Mouse (Mus musculus) CH12.LX (cell line): ENCODE data around the gene A730061H03Rik. TPM values are rescaled to one million over a fixed set of nuclear protein-coding genes. Genes with fewer than 3 reads are reported as not detected.

Experiments used
- DNase-seq: peaks from one replicate; pipeline ENCODE4 v3.0.0-alpha.2; 2013; ENCODE audit errors: extremely low read depth
- H3K27ac ChIP-seq: 2 replicates; pipeline ENCODE4 v1.5.1; 2012; ENCODE audit warnings: low read depth, mild to moderate bottlenecking, control low read depth, moderate library complexity; ENCODE audit not compliant: insufficient read depth
- H3K27me3 ChIP-seq: replicated peaks from 2 replicates; pipeline ENCODE3; 2012; ENCODE audit warnings: inconsistent platforms
- H3K36me3 ChIP-seq, 2 experiments: replicated peaks in 1 of 2; 2 replicates each; pipeline versions ENCODE3 to v1.6.1; 2012; ENCODE audit warnings: inconsistent platforms in 1 of 2, low read length in 1 of 2, mild to moderate bottlenecking in 1 of 2, mixed read lengths in 1 of 2, moderate library complexity in 1 of 2; ENCODE audit not compliant: control insufficient read depth in 1 of 2, insufficient read depth in 1 of 2
- H3K4me1 ChIP-seq, 2 experiments: 2 replicates each; pipeline ENCODE4 v1.6.1; 2012; ENCODE audit warnings: inconsistent platforms in 1 of 2, moderate library complexity in 1 of 2; ENCODE audit not compliant: insufficient read depth in 2 of 2, control insufficient read depth in 1 of 2
- H3K4me2 ChIP-seq: 2 replicates; pipeline ENCODE4 v1.6.1; 2012; ENCODE audit warnings: low read depth, mild to moderate bottlenecking, control low read depth; ENCODE audit not compliant: poor library complexity, insufficient read depth, severe bottlenecking
- H3K4me3 ChIP-seq, 3 experiments: fragments of 150-350 bp in 1 of 3; sonication (generic) in 1 of 3; replicated peaks in 1 of 3; 2 replicates each; pipeline versions ENCODE3 to v1.5.1; 2011 to 2012; ENCODE audit warnings: low read depth in 2 of 3, low read length in 2 of 3, mild to moderate bottlenecking in 2 of 3, moderate library complexity in 2 of 3, control low read depth in 1 of 3, improper control_type of control experiment in 1 of 3, inconsistent platforms in 1 of 3, mixed read lengths in 1 of 3; ENCODE audit not compliant: poor library complexity in 1 of 3
- H3K79me2 ChIP-seq: replicated peaks from 2 replicates; pipeline ENCODE4 v1.6.1; 2012; ENCODE audit warnings: mild to moderate bottlenecking, moderate library complexity; ENCODE audit not compliant: control insufficient read depth, poor library complexity, insufficient read depth, severe bottlenecking; ENCODE audit errors: extremely low read depth
- H3K9ac ChIP-seq: 2 replicates; pipeline ENCODE4 v1.6.1; 2012; ENCODE audit warnings: low read depth, mild to moderate bottlenecking, control low read depth, moderate library complexity; ENCODE audit not compliant: insufficient read depth
- H3K9me3 ChIP-seq: replicated peaks from 2 replicates; pipeline ENCODE3; 2012; ENCODE audit warnings: low read length, inconsistent platforms, mixed read lengths
- CHD1 ChIP-seq: IDR thresholded peaks from 2 replicates; pipeline ENCODE4 v1.6.1; 2012; ENCODE audit warnings: low read depth, low read length, improper control_type of control experiment, inconsistent platforms
- CHD2 ChIP-seq: IDR thresholded peaks from 2 replicates; pipeline ENCODE4 v1.6.1; 2011; ENCODE audit warnings: low read length, improper control_type of control experiment
- ETS1 ChIP-seq: conservative IDR thresholded peaks from 2 replicates; pipeline ENCODE4 v1.6.1; 2012; ENCODE audit warnings: low read depth, mild to moderate bottlenecking, inconsistent platforms, low read length, improper control_type of control experiment, moderate library complexity
- GABPA ChIP-seq: IDR thresholded peaks from 2 replicates; pipeline ENCODE4 v1.6.1; 2012; ENCODE audit warnings: low read depth, low read length, improper control_type of control experiment, inconsistent platforms; ENCODE audit not compliant: insufficient replicate concordance
- HCFC1 ChIP-seq: IDR thresholded peaks from 2 replicates; pipeline ENCODE4 v1.6.1; 2012; ENCODE audit warnings: low read depth, mild to moderate bottlenecking, inconsistent platforms, low read length, improper control_type of control experiment
- JUND ChIP-seq: conservative IDR thresholded peaks from 2 replicates; pipeline ENCODE4 v1.6.1; 2011; ENCODE audit warnings: low read depth, low read length, improper control_type of control experiment
- MAFK ChIP-seq: IDR thresholded peaks from 2 replicates; pipeline ENCODE4 v1.6.1; 2011; ENCODE audit warnings: low read length, improper control_type of control experiment; ENCODE audit not compliant: insufficient replicate concordance
- MAX ChIP-seq: IDR thresholded peaks from 2 replicates; pipeline ENCODE4 v1.6.1; 2011; ENCODE audit warnings: low read length, improper control_type of control experiment
- MAZ ChIP-seq: IDR thresholded peaks from 2 replicates; pipeline ENCODE4 v1.6.1; 2012; ENCODE audit warnings: low read depth, mild to moderate bottlenecking, inconsistent platforms, low read length, improper control_type of control experiment, moderate library complexity
- MEF2A ChIP-seq: IDR thresholded peaks from 2 replicates; pipeline ENCODE4 v1.6.1; 2014; ENCODE audit warnings: low read depth, mild to moderate bottlenecking, inconsistent platforms, low read length, improper control_type of control experiment, borderline replicate concordance
- MXI1 ChIP-seq: IDR thresholded peaks from 2 replicates; pipeline ENCODE4 v1.6.1; 2011; ENCODE audit warnings: mild to moderate bottlenecking, low read depth, low read length, improper control_type of control experiment
- MYC ChIP-seq: IDR thresholded peaks from 2 replicates; pipeline ENCODE4 v1.6.1; 2011; ENCODE audit warnings: low read depth, mild to moderate bottlenecking, improper control_type of control experiment, low read length
- NELFE ChIP-seq: IDR thresholded peaks from 2 replicates; pipeline ENCODE4 v1.6.1; 2011; ENCODE audit warnings: low read depth, low read length, improper control_type of control experiment
- RAD21 ChIP-seq: IDR thresholded peaks from 2 replicates; pipeline ENCODE4 v1.6.1; 2011; ENCODE audit warnings: low read depth, mild to moderate bottlenecking, low read length, improper control_type of control experiment, moderate library complexity
- RCOR1 ChIP-seq: conservative IDR thresholded peaks from 2 replicates; pipeline ENCODE4 v1.6.1; 2012; ENCODE audit warnings: low read depth, mild to moderate bottlenecking, inconsistent platforms, low read length, improper control_type of control experiment
- SIN3A ChIP-seq: IDR thresholded peaks from 2 replicates; pipeline ENCODE4 v1.6.1; 2012; ENCODE audit warnings: low read length, improper control_type of control experiment, inconsistent platforms
- TCF12 ChIP-seq: IDR thresholded peaks from 2 replicates; pipeline ENCODE4 v1.6.1; 2014; ENCODE audit warnings: low read depth, mild to moderate bottlenecking, inconsistent platforms, low read length, improper control_type of control experiment
- UBTF ChIP-seq: IDR thresholded peaks from 2 replicates; pipeline ENCODE4 v1.6.1; 2012; ENCODE audit warnings: low read depth, mild to moderate bottlenecking, inconsistent platforms, low read length, improper control_type of control experiment, moderate library complexity
- ZC3H11A ChIP-seq: IDR thresholded peaks from 2 replicates; pipeline ENCODE4 v1.6.1; 2012; ENCODE audit warnings: low read depth, mild to moderate bottlenecking, inconsistent platforms, low read length, improper control_type of control experiment
- ZKSCAN1 ChIP-seq: IDR thresholded peaks from 2 replicates; pipeline ENCODE4 v1.6.1; 2012; ENCODE audit warnings: low read depth, inconsistent platforms, low read length, improper control_type of control experiment, borderline replicate concordance
- ZMIZ1 ChIP-seq: IDR thresholded peaks from 2 replicates; pipeline ENCODE4 v1.6.1; 2012; ENCODE audit warnings: low read depth, mild to moderate bottlenecking, inconsistent platforms, low read length, improper control_type of control experiment
- dilution Hi-C: fragments of 300-500 bp; cut with MboI; formaldehyde crosslinking; loops from 2 replicates; pipeline ENCODE4 v1.14.3; 2020; ENCODE audit warnings: low sequenced_read_pairs; ENCODE audit not compliant: extremely low pct_unique_long_range_greater_than_20kb, extremely low pct_ligation_motif_present
- in situ Hi-C: fragments of 300-500 bp; cut with MboI; formaldehyde crosslinking; loops from 3 replicates; pipeline ENCODE4 v1.14.3; 2019; ENCODE audit warnings: low sequenced_read_pairs, low pct_ligation_motif_present, low pct_unique_long_range_greater_than_20kb, mixed read lengths
- polyA plus RNA-seq: library from polyadenylated mRNA; unstranded; fragments of >175 nt; gene quantifications from 2 replicates; pipeline ENCODE4 v1.2.1, GENCODE M21; 2012; ENCODE audit warnings: low read depth; ENCODE audit not compliant: insufficient read length
- total RNA-seq, 2 experiments: library from RNA; depleted of rRNA; stranded (reverse); fragments of 300-350 nt in 1 of 2; fragments of >200 nt in 1 of 2; gene quantifications; 2 replicates each; pipeline ENCODE4 v1.2.3; 2012 to 2014

The A730061H03Rik gene
- total and polyA plus RNA-seq, 3 experiments, result 0.34 to 0.93 TPM; not detected in 1

DNA sequence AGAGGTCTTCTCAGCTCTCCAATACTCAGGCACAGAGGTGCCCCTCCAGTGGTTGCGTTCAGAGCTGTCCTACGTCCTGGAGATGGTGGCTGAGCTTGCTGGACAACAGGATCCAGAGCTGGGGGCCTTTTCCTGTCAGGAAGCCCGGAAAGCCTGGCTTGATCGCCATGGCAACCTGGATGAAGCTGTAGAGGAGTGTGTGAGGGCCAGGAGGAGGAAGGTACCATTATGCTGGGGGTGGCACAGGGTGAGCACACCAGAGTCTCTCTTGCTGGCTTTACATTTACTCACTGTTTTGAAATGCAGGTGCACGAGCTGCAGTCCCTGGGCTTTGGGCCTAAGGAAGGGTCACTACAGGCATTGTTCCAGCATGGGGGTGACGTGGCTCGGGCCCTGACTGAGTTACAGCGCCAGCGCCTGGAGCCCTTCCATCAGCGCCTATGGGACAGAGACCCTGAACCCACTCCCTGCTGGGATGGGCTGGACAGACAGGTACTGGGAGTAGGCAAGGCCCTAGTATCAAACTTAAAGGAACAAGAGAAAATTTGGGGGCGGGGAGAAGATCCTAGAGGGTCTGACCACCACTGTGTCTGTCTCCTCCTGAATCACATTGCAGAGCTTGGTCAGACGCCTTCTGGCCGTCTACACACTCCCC lies 36.0 kb upstream of the A730061H03Rik start:
- dilution Hi-C loops, result no loop called here
- H3K4me1 ChIP-seq, result peaks cover 0 to 21% of the 10 kb centered on the region in 2 experiments; a peak in 2 of 4 replicates

DNA sequence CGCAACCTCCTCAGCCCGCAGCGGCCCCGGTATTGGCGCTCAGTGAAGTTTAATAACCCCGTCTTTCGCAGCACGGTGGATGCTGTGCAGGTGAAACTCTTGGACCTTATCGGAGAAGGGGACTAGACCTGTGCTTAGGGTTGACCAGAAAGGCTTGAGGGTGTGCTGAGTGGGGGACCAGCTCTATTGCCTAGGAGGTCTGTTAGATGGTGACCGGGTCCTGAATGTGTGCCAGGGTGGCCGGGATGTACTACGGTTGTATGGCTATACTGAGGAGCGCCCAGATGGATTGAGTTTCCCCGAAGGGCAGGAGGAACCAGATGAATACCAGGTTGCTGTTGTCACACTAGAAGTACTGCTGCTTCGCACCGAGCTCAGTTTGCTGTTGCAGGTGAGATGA lies 32.0 kb upstream of the A730061H03Rik start:
- Histone ChIP-seq H3K4me3 (peak overlapping the region; percentile 79 to 94 (median 91)), H3K9ac (peak overlapping the region; percentile 74), H3K9me3 (no peaks in the 10 kb centered on the region), H3K4me1 (peaks cover 0 to 38% of the 10 kb centered on the region in 2 experiments; a peak in 3 of 4 replicates), H3K27me3 (no peaks in the 10 kb centered on the region), H3K79me2 (peaks cover 35% of the 10 kb centered on the region), H3K36me3 (peaks cover 47 to 62% of the 10 kb centered on the region in 2 experiments), H3K27ac (no peak overlapping the region), H3K4me2 (peak overlapping the region; percentile 81)
- in situ Hi-C loops, result no loop called here
- TF ChIP-seq HCFC1 (no peak), RCOR1 (no peak), ZC3H11A (no peak), SIN3A (no peak), ETS1 (no peak), JUND (no peak)
- no peak for DNase-seq
- dilution Hi-C loops, result no loop called here

More for the DNA sequence above, 36.0 kb upstream of the A730061H03Rik start:
- Histone ChIP-seq H3K9ac (no peak overlapping the region), H3K4me3 (no peak overlapping the region), H3K9me3 (no peaks in the 10 kb centered on the region), H3K27ac (no peak overlapping the region), H3K36me3 (peaks cover 63 to 71% of the 10 kb centered on the region in 2 experiments), H3K4me2 (no peak overlapping the region), H3K79me2 (peaks cover 12% of the 10 kb centered on the region), H3K27me3 (no peaks in the 10 kb centered on the region)
- no peak for DNase-seq
- in situ Hi-C loops, result no loop called here
- TF ChIP-seq MAZ (no peak), ZKSCAN1 (no peak), MXI1 (no peak), JUND (no peak)
- TF ChIP-seq, all 38 proteins: peak for 0

DNA sequence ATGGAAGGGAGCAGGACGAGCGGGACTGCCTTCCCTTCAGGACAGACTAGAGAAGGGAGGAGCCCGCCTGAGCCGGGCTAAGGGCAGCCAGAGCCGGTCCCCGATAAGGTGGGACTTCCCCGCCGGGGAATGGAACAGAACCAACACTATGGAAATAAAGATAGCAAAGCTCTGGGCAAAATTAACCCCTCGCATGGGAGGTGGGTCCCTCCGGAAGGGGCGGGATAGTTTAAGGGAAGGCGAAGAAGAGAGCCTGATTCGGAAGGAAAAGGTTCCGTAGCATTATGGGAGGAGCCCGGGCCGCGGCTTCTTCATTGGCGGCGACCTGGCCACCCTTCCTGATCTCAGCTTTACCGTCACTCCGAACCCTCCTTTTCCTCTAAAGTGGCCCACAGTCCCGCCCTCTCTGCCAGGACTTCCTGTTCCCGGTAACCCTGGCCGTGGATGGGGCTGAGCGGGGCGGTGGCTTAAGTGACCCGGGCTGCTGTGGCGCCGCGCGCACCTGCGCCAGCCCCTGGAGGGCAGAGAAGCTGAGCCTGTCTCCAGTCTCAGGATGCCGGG lies 31.2 kb upstream of the A730061H03Rik start, which contains the start of gene Rnf31:
TSS of gene Rnf31 (plus strand) at position 378 of the 561 bp plus-strand sequence.
- Histone ChIP-seq H3K27me3 (no peaks in the 10 kb centered on the region), H3K4me1 (peaks cover 0 to 45% of the 10 kb centered on the region in 2 experiments; a peak in 3 of 4 replicates), H3K4me2 (peak within 1 kb of the TSS; percentile 81), H3K4me3 (peak within 1 kb of the TSS; percentile 79 to 94 (median 91)), H3K9me3 (no peaks in the 10 kb centered on the region), H3K36me3 (peaks cover 42 to 60% of the 10 kb centered on the region in 2 experiments), H3K9ac (peak within 1 kb of the TSS; percentile 89), H3K79me2 (peaks cover 35% of the 10 kb centered on the region), H3K27ac (peak within 1 kb of the TSS; percentile 97)
- in situ Hi-C loops (no loop called here), dilution Hi-C loops (no loop called here)
- DNase-seq, result peak; percentile 97
- TF ChIP-seq GABPA (no peak), TCF12 (peak; percentile 60; the same call in 1 of the 2 replicates), NELFE (peak; percentile 56; the same call in 1 of the 2 replicates), UBTF (0 out of 2 replicates have a peak, but pooled peaks have one; percentile 18), ZKSCAN1 (no peak), RCOR1 (no peak), JUND (no peak), CHD2 (peak; percentile 11; the same call in 1 of the 2 replicates), CHD1 (peak; percentile 64; the same call in 1 of the 2 replicates), MYC (no peak), RAD21 (no peak), MAX (peak; percentile 36), ZMIZ1 (no peak; the same call in 1 of the 2 replicates), MAZ (no peak; the same call in 1 of the 2 replicates), MAFK (no peak), MEF2A (0 out of 2 replicates have a peak, but pooled peaks have one; percentile 9)
